Mouse (Mus musculus) heart, postnatal 14 days (tissue): ENCODE measurements around the gene Inpp5f. TPM values are rescaled to one million over a fixed set of nuclear protein-coding genes. Genes with fewer than 3 reads are reported as not detected.
"Not testable (repeated sequence)": the region's sequence is repeated elsewhere in the genome, so short reads cannot be mapped to it uniquely, and the experiment has no call there.

Experiments used
- DNase-seq, 2 experiments: peaks; one replicate each; pipeline ENCODE4 v3.0.0; 2021 to 2022
- intact Hi-C: fragments of 180-260 bp; cut with DNase I; formaldehyde crosslinking; loops from one replicate; pipeline ENCODE4 v1.15.1; 2025
- total RNA-seq, 2 experiments: library from RNA; stranded (reverse); gene quantifications; 2 replicates each; pipeline ENCODE4 v1.2.3; 2021

The Inpp5f gene
- total RNA-seq, 2 experiments from 2014 or later = 6.4 to 7.1 TPM

- intact Hi-C loops = loop anchor here (5.0 kb wide), 1 partner anchor 69 kb away; the partner anchor contains the start of gene Bag3
- peak; percentile 25 to 30 for DNase-seq
Measured at GRCm38 (mm10) chr7:128591345-128592084, 19.6 kb upstream of the Inpp5f start.

- intact Hi-C loops = loop anchor here (5.0 kb wide), 1 partner anchor 70 kb away; the partner anchor contains the start of gene Bag3
- DNase-seq = peak; percentile 47 to 62
Measured at GRCm38 (mm10) chr7:128592118-128592935, 18.8 kb upstream of the Inpp5f start.

- intact Hi-C loops = loop anchor here (5.0 kb wide), 1 partner anchor 71 kb away; the partner anchor contains the start of gene Bag3
- no peak for DNase-seq
Measured at GRCm38 (mm10) chr7:128592936-128593241, 18.2 kb upstream of the Inpp5f start.

- intact Hi-C loops = no loop called here
- no peak for DNase-seq
Measured at GRCm38 (mm10) chr7:128596274-128596673, 14.9 kb upstream of the Inpp5f start.

GRCm38 (mm10) chr7:128599072-128599471 is 12.1 kb upstream of the Inpp5f start:
- intact Hi-C loops = no loop called here
- DNase-seq = no peak

GRCm38 (mm10) chr7:128601826-128602225 is 9.3 kb upstream of the Inpp5f start:
- no peak for DNase-seq
- intact Hi-C loops = no loop called here

GRCm38 (mm10) chr7:128609936-128610335 is 1.2 kb upstream of the Inpp5f start:
- intact Hi-C loops = loop anchor here (5.0 kb wide), 1 partner anchor 88 kb away; the partner anchor contains the start of gene Bag3
- not testable (repeated sequence) for DNase-seq

GRCm38 (mm10) chr7:128610490-128610889 is 638 bp upstream of the Inpp5f start:
- intact Hi-C loops = loop anchor here (5.0 kb wide), 1 partner anchor 88 kb away; the partner anchor contains the start of gene Bag3
- no peak for DNase-seq

- intact Hi-C loops = loop anchor here (5.0 kb wide), 1 partner anchor 90 kb away; the partner anchor contains the start of gene Bag3
- no peak for DNase-seq
Measured at GRCm38 (mm10) chr7:128611799-128612411, 777 bp downstream of the Inpp5f start.

- DNase-seq = no peak
- intact Hi-C loops = loop anchor here (5.0 kb wide), 1 partner anchor 90 kb away; the partner anchor contains the start of gene Bag3
Measured at GRCm38 (mm10) chr7:128612521-128613181, 1.5 kb downstream of the Inpp5f start.

- intact Hi-C loops = loop anchor here (5.0 kb wide), 1 partner anchor 91 kb away; the partner anchor contains the start of gene Bag3
- DNase-seq = no peak
Measured at GRCm38 (mm10) chr7:128613578-128613977, 2.5 kb downstream of the Inpp5f start.

- intact Hi-C loops = no loop called here
- no peak for DNase-seq
Measured at GRCm38 (mm10) chr7:128617587-128617986, 6.5 kb downstream of the Inpp5f start.

GRCm38 (mm10) chr7:128620178-128620577 is 9.1 kb downstream of the Inpp5f start:
- intact Hi-C loops = loop anchor here (5.0 kb wide), 2 partner anchors 47 to 78 kb away; no protein-coding TSS in a partner anchor
- no peak for DNase-seq

GRCm38 (mm10) chr7:128622266-128622961 is 11.3 kb downstream of the Inpp5f start:
- intact Hi-C loops = loop anchor here (5.0 kb wide), 2 partner anchors 45 to 80 kb away; no protein-coding TSS in a partner anchor
- peak in 1 of 2 experiments; percentile 16 for DNase-seq

GRCm38 (mm10) chr7:128622994-128623393 is 11.9 kb downstream of the Inpp5f start:
- no peak for DNase-seq
- intact Hi-C loops = loop anchor here (5.0 kb wide), 2 partner anchors 44 to 81 kb away; no protein-coding TSS in a partner anchor

GRCm38 (mm10) chr7:128625382-128625781 is 14.3 kb downstream of the Inpp5f start:
- DNase-seq = no peak
- intact Hi-C loops = no loop called here

- intact Hi-C loops = no loop called here
Measured at GRCm38 (mm10) chr7:128626601-128627000, 15.5 kb downstream of the Inpp5f start.

GRCm38 (mm10) chr7:128627251-128627650 is 16.1 kb downstream of the Inpp5f start:
- intact Hi-C loops = no loop called here
- no peak for DNase-seq

More at GRCm38 (mm10) chr7:128626601-128627000, 15.5 kb downstream of the Inpp5f start:
- no peak for DNase-seq

GRCm38 (mm10) chr7:128627723-128628122 is 16.6 kb downstream of the Inpp5f start:
- no peak for DNase-seq
- intact Hi-C loops = no loop called here
